Mouse (Mus musculus) bone marrow macrophage, adult 2 months (primary cell): ENCODE data around the gene Cyp2d40.

Source experiments
- CTCF ChIP-seq: IDR thresholded peaks from 2 replicates; pipeline ENCODE4 v1.5.1; 2012; ENCODE audit warnings: low read depth, mild to moderate bottlenecking, low read length, moderate library complexity
- POLR2A ChIP-seq: IDR thresholded peaks from 2 replicates; pipeline ENCODE4 v1.6.1; 2012; ENCODE audit warnings: mild to moderate bottlenecking, low read depth, low read length, borderline replicate concordance

- TF ChIP-seq POLR2A (no peak), CTCF (no peak)
These were observed 43.2 kb upstream of the Cyp2d40 start for GRCm38 (mm10) chr15:82806969-82807763.
